Comparison of ENCODE assay signal across 8 mouse cellular contexts in the genomic region with DNA sequence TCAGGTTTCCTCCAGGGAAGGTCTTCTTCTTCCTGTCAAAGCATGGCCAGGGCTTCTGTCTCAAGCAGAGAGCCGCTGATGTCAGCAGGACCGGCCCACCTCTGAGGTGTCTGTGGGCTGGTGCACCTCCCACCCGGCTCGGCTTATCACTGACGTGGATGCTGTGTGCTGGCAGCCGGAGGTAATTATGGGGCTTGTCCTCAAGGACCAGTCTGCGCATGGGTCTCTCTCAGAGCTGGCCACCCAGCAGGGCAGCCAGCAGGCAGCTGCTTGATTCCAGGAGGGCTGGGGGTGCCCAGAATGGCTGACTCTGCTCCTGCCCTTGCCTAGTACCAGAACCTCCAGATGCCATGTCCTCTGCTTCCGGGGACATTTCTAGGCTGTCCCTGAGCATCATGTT. TPM values are rescaled to one million over a fixed set of nuclear protein-coding genes. Genes with fewer than 3 reads are reported as not detected.
DNase-seq lines count a peak whose midpoint lies in the region; ATAC-seq and TF ChIP-seq lines count a peak whose summit lies in the region.

No protein-coding gene starts in this region.

- DNase-seq in heart, postnatal 14 days = no peak
- DNase-seq in liver = no peak
- DNase-seq in embryonic facial prominence, embryonic 10.5 days (ENCODE audit: low spot score) = peak; percentile 54
- DNase-seq in T-cell, adult 2 months (ENCODE audit: low spot score) = no peak
- DNase-seq in right cerebral cortex, postnatal 36 days (ENCODE audit: low spot score in 2 of 2) = no peak

- peak overlapping the region; percentile 52 for H3K9ac ChIP-seq in heart, embryonic 11.5 days (ENCODE audit: low read depth, low read length)
- H3K9ac ChIP-seq in liver, embryonic 12.5 days = no peak overlapping the region
- H3K9ac ChIP-seq in intestine, postnatal 0 days (ENCODE audit: low read depth, low read length) = no peak overlapping the region

- H3K4me2 ChIP-seq in heart, embryonic 11.5 days = peak overlapping the region; percentile 51
- H3K4me2 ChIP-seq in liver, embryonic 12.5 days = peak overlapping the region; percentile 8; the same call in 1 of the 2 replicates
- H3K4me2 ChIP-seq in intestine, postnatal 0 days (replicated peaks; ENCODE audit: low read depth) = peak overlapping the region; percentile 32; the same call in 1 of the 2 replicates

- ATAC-seq in heart, embryonic 11.5 days (replicated peaks; ENCODE audit: insufficient number of reproducible peaks, low FRiP score, low TSS enrichment) = 0 out of 2 replicates have a peak, but pooled peaks have one; percentile 22
- no peak for ATAC-seq in liver, embryonic 12.5 days
- peak; percentile 59 for ATAC-seq in intestine, postnatal 0 days

- H3K9me3 ChIP-seq in heart, embryonic 11.5 days (replicated peaks; ENCODE audit: control insufficient read depth, low read length) = no peaks in the 10 kb centered on the region
- H3K9me3 ChIP-seq in liver, embryonic 12.5 days (replicated peaks) = no peaks in the 10 kb centered on the region
- H3K9me3 ChIP-seq in embryonic facial prominence, embryonic 10.5 days = no peaks in the 10 kb centered on the region
- H3K9me3 ChIP-seq in intestine, postnatal 0 days (ENCODE audit: control insufficient read depth) = no peaks in the 10 kb centered on the region

- TF ChIP-seq CTCF in intestine, postnatal 0 days (IDR thresholded peaks at IDR 0.05; ENCODE audit: low read depth) = no peak

- intact Hi-C loops in heart, postnatal 14 days (cut with DNase I) = no loop called here

- no peaks in the 10 kb centered on the region for H3K27me3 ChIP-seq in heart, embryonic 11.5 days (ENCODE audit: control insufficient read depth, insufficient read depth, low read length)
- peaks cover 63% of the 10 kb centered on the region for H3K27me3 ChIP-seq in liver, embryonic 12.5 days (replicated peaks)
- peaks cover 50% of the 10 kb centered on the region for H3K27me3 ChIP-seq in embryonic facial prominence, embryonic 10.5 days (replicated peaks; ENCODE audit: low read depth, poor library complexity, severe bottlenecking)
- H3K27me3 ChIP-seq in intestine, postnatal 0 days (replicated peaks; ENCODE audit: control insufficient read depth, insufficient read depth, low read length) = no peaks in the 10 kb centered on the region

- no peaks in the 10 kb centered on the region for H3K36me3 ChIP-seq in heart, embryonic 11.5 days (ENCODE audit: control insufficient read depth, insufficient read depth, low read length)
- no peaks in the 10 kb centered on the region for H3K36me3 ChIP-seq in liver, embryonic 12.5 days
- H3K36me3 ChIP-seq in embryonic facial prominence, embryonic 10.5 days (replicated peaks) = no peaks in the 10 kb centered on the region
- no peaks in the 10 kb centered on the region for H3K36me3 ChIP-seq in intestine, postnatal 0 days (ENCODE audit: control insufficient read depth, insufficient read depth)

- peaks cover 12% of the 10 kb centered on the region for H3K4me1 ChIP-seq in heart, embryonic 11.5 days (ENCODE audit: control insufficient read depth, insufficient read depth, low read length)
- H3K4me1 ChIP-seq in liver, embryonic 12.5 days = peaks cover 13% of the 10 kb centered on the region; the same call in 1 of the 2 replicates
- peaks cover 29% of the 10 kb centered on the region for H3K4me1 ChIP-seq in embryonic facial prominence, embryonic 10.5 days
- peaks cover 9% of the 10 kb centered on the region; the same call in 1 of the 2 replicates for H3K4me1 ChIP-seq in intestine, postnatal 0 days (replicated peaks; ENCODE audit: control insufficient read depth, insufficient read depth, low read length)

- no peak overlapping the region for H3K4me3 ChIP-seq in heart, embryonic 11.5 days (ENCODE audit: low read depth, low read length)
- H3K4me3 ChIP-seq in liver, embryonic 12.5 days = no peak overlapping the region
- peak overlapping the region; percentile 16; the same call in 1 of the 2 replicates for H3K4me3 ChIP-seq in embryonic facial prominence, embryonic 10.5 days
- no peak overlapping the region for H3K4me3 ChIP-seq in intestine, postnatal 0 days (ENCODE audit: low read depth, low read length)

- no peak overlapping the region; the same call in 1 of the 2 replicates for H3K27ac ChIP-seq in heart, embryonic 11.5 days (ENCODE audit: low read depth, low read length)
- H3K27ac ChIP-seq in liver, embryonic 12.5 days = no peak overlapping the region
- H3K27ac ChIP-seq in embryonic facial prominence, embryonic 10.5 days (replicated peaks) = peak overlapping the region; percentile 68
- peak overlapping the region; percentile 54; the same call in 1 of the 2 replicates for H3K27ac ChIP-seq in intestine, postnatal 0 days (ENCODE audit: low read depth, low read length)

- WGBS in heart, embryonic 11.5 days (ENCODE audit: insufficient replicate concordance) = 16% methylated on average over 8 of the region's 8 CpGs
- WGBS in liver, embryonic 12.5 days (ENCODE audit: insufficient replicate concordance) = 32% methylated on average over 8 of the region's 8 CpGs
- 38% methylated on average over 8 of the region's 8 CpGs for WGBS in embryonic facial prominence, embryonic 10.5 days
- WGBS in intestine, postnatal 0 days = 21% methylated on average over 8 of the region's 8 CpGs

RNA-seq across cellular contexts. Expression of a gene that starts 19.7 kb away (rescaled TPM):
- 6.3 and 7.7 TPM in 2 replicates for polyA plus RNA-seq in heart, embryonic 11.5 days (2014; fragmentation: Nextera tagmentation; extraction: Ambion mirVana)
- total RNA-seq in heart, postnatal 14 days (2021) = 10 to 100 TPM; 15.2 to 17.8 TPM
- 3.2 and 3.3 TPM in 2 replicates for polyA plus RNA-seq in liver, embryonic 12.5 days (2016; fragmentation: Nextera tagmentation; extraction: Ambion mirVana)
- 4.7 and 5.2 TPM in 2 replicates for polyA plus RNA-seq in embryonic facial prominence, embryonic 10.5 days (2016; fragmentation: Nextera tagmentation; extraction: Ambion mirVana)
- polyA plus RNA-seq in intestine, postnatal 0 days (2015; fragmentation: Nextera tagmentation; extraction: Ambion mirVana) = 6.5 and 7.6 TPM in 2 replicates

Comparison
In these comparisons a context has a peak if more than half of its experiments do, and no peak if none do; other contexts are left out.
1. H3K27ac ChIP-seq: peak in embryonic facial prominence, embryonic 10.5 days (single experiment) and intestine, postnatal 0 days (single experiment); none in heart, embryonic 11.5 days (single experiment) and liver, embryonic 12.5 days (single experiment).
2. Peak in every context shown above with its lines, with median percentiles within 50 percentile points of each other: H3K4me2 ChIP-seq.